Mouse (Mus musculus): ENCODE measurements around the gene Endod1. TPM values are rescaled to one million over a fixed set of nuclear protein-coding genes. Genes with fewer than 3 reads are reported as not detected.
A peak's percentile ranks its signal among the peaks of the same experiment; 100 is the strongest.

Endod1 gene
- polyA plus RNA-seq, 1 experiment from 2014 or later = 24.9 TPM

DNA sequence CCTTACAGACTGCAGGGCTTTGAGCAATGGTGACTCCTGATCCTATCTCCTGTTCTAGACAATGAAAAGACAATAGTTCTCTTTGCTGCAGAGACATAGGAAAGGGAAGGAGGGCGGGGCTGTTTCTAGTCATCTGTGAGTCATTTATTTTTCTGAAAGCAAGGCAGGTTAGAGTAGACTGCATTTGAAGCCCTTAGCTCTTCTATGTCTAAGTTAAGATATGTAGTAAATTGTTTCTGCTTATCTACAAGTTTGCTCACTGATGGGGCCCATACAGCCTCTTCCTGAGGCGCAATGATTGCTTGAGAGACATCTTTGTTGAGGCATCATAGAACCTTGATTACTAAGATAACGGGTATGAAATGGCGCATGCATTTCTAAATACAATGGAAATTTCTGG is 13.5 kb downstream of the Endod1 start:
- peaks cover 4% of the 10 kb centered on the region; the same call in 1 of the 2 replicates for H3K9me3 ChIP-seq (ENCODE audit: control insufficient read depth, low read length)
- no peak overlapping the region for H3K4me2 ChIP-seq (ENCODE audit: low read depth, low read length)

DNA sequence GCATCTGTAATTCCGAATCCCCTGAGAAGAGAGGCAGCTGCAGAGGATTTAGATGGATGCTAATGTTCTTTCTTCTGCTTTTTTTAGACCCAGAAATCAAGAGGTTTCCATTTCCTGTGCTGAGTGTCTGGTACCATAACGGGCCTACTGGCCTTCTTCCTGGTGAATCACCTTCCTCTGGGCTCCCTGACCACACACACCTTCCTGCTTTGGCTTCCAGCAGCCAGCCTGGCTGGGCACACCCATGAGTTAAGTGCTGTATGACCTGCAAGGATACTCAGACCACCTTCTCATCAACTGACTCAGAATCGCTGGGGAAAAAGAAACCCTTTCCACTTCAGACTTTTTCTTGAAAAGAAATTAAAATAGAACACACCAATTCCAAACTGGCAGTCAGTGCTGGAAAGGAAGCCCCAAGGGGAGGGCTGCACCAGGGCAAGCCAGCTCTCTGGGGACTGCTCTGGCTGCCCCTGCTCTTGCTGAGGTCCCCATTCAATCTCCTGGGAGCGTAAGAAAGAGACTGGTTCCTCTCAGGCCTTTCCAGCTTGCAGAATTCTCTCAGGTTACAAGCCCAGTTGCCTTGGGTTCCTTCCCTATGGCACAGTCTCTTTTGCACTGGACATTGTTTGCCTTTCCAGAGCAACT is 15.7 kb downstream of the Endod1 start:
- H3K27me3 ChIP-seq (replicated peaks; ENCODE audit: control insufficient read depth, insufficient read depth, low read length) = no peaks in the 10 kb centered on the region
- no peak overlapping the region for H3K27ac ChIP-seq (ENCODE audit: low read length)
- no peak overlapping the region for H3K4me3 ChIP-seq (ENCODE audit: low read length)
- H3K4me2 ChIP-seq (ENCODE audit: low read depth, low read length) = no peak overlapping the region
- H3K4me1 ChIP-seq (ENCODE audit: control insufficient read depth, insufficient read depth, low read length) = no peaks in the 10 kb centered on the region
- ATAC-seq = no peak
- peaks cover 4% of the 10 kb centered on the region; the same call in 1 of the 2 replicates for H3K36me3 ChIP-seq (ENCODE audit: control insufficient read depth, insufficient read depth, low read length)
- 59% methylated on average over 4 of the region's 4 CpGs for WGBS
- H3K9me3 ChIP-seq (ENCODE audit: control insufficient read depth, low read length) = peaks cover 4% of the 10 kb centered on the region; the same call in 1 of the 2 replicates
- no peak overlapping the region for H3K9ac ChIP-seq (ENCODE audit: low read depth, low read length)

More for the DNA sequence above, 13.5 kb downstream of the Endod1 start:
- Histone ChIP-seq H3K4me3 (ENCODE audit: low read length) (no peak overlapping the region), H3K27me3 (replicated peaks; ENCODE audit: control insufficient read depth, insufficient read depth, low read length) (no peaks in the 10 kb centered on the region), H3K9ac (ENCODE audit: low read depth, low read length) (no peak overlapping the region), H3K4me1 (ENCODE audit: control insufficient read depth, insufficient read depth, low read length) (no peaks in the 10 kb centered on the region), H3K36me3 (ENCODE audit: control insufficient read depth, insufficient read depth, low read length) (peaks cover 4% of the 10 kb centered on the region; the same call in 1 of the 2 replicates), H3K27ac (ENCODE audit: low read length) (no peak overlapping the region)
- 89% methylated on average over 4 of the region's 4 CpGs for WGBS
- ATAC-seq = no peak

DNA sequence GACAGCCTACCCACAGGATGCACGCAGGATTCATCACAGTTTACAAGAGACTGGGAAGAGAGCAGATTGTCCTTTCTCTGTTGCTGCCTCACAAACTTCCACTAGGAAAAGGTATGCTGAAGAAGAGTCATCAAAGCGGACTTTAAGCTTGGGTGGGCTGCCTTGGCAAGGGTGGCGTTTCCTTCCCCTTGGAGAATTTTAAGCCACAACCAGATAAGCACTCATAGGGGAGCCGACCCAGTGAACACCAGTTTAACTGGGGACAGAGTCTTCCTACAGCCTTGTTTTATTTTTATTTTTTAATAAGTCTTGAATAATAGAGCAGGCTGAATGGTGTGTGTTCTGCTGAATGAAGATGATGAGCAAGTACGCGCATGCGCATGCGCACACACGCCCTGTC is 16.6 kb downstream of the Endod1 start:
- H3K4me2 ChIP-seq (ENCODE audit: low read depth, low read length) = no peak overlapping the region
- no peaks in the 10 kb centered on the region for H3K4me1 ChIP-seq (ENCODE audit: control insufficient read depth, insufficient read depth, low read length)
- 94% methylated on average over 9 of the region's 9 CpGs for WGBS
- no peak for ATAC-seq
- H3K4me3 ChIP-seq (ENCODE audit: low read length) = no peak overlapping the region
- peaks cover 4% of the 10 kb centered on the region; the same call in 1 of the 2 replicates for H3K36me3 ChIP-seq (ENCODE audit: control insufficient read depth, insufficient read depth, low read length)
- H3K27ac ChIP-seq (ENCODE audit: low read length) = no peak overlapping the region
- no peak overlapping the region for H3K9ac ChIP-seq (ENCODE audit: low read depth, low read length)
- H3K9me3 ChIP-seq (ENCODE audit: control insufficient read depth, low read length) = peaks cover 4% of the 10 kb centered on the region; the same call in 1 of the 2 replicates
- H3K27me3 ChIP-seq (replicated peaks; ENCODE audit: control insufficient read depth, insufficient read depth, low read length) = no peaks in the 10 kb centered on the region

DNA sequence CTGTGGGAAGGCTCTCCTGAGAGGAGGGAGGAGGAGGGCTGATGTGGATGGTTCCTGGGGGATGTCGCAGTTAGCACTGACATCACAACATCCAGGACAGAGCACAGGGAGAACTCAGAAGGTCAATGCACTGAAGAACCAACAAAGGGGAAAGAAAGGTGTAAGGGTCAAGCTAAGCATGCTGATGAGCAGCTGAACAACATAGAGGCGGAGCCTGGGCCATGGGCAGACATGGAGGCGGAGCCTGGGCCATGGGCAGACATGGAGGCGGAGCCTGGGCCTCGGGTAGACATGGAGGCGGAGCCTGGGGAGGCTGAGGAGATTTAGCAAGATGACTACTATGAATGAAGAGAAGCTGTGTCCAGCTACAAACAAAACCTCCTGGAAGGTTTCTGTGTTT is 17.8 kb downstream of the Endod1 start:
- Histone ChIP-seq H3K9me3 (ENCODE audit: control insufficient read depth, low read length) (no peaks in the 10 kb centered on the region), H3K9ac (ENCODE audit: low read depth, low read length) (no peak overlapping the region), H3K4me3 (ENCODE audit: low read length) (no peak overlapping the region), H3K27me3 (replicated peaks; ENCODE audit: control insufficient read depth, insufficient read depth, low read length) (no peaks in the 10 kb centered on the region), H3K27ac (ENCODE audit: low read length) (no peak overlapping the region), H3K4me1 (ENCODE audit: control insufficient read depth, insufficient read depth, low read length) (no peaks in the 10 kb centered on the region), H3K36me3 (ENCODE audit: control insufficient read depth, insufficient read depth, low read length) (no peaks in the 10 kb centered on the region), H3K4me2 (ENCODE audit: low read depth, low read length) (no peak overlapping the region)
- 90% methylated on average over 6 of the region's 6 CpGs for WGBS
- ATAC-seq = peak; percentile 42; the same call in 1 of the 2 replicates

DNA sequence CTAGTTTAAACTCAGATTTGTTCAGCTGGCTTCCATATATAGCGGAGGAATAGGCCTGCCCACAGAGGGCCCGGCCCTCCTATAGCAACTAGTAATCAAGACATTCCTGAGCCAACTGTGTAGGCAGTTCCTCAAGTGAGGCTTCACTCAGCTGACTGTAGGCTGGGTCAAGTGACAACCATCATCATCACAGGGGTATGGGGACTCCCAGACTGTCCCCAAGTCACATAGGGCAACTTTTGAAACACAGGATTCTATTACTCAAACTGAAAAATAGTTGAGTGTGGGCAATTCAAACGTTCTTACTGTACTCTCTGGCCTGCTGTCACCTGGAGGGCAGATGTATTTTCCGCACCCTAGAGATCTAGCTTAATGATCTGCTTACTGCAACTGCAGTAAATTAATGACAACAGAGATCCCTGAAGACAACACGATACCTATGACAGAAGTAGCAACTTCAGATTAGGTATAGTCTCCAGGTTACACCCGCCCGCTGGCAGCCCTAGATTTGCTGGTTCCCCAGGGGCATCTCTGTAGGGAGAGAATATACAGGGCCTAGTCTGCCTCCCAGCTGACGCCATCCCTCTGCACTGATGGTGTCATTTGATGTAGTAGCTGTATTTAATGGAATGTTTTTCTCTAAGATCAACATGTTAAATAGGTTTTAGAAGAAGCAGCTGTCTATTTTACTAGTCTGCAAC is 19.1 kb downstream of the Endod1 start:
- no peak for ATAC-seq
- H3K27me3 ChIP-seq (replicated peaks; ENCODE audit: control insufficient read depth, insufficient read depth, low read length) = no peaks in the 10 kb centered on the region
- no peaks in the 10 kb centered on the region for H3K9me3 ChIP-seq (ENCODE audit: control insufficient read depth, low read length)
- H3K4me3 ChIP-seq (ENCODE audit: low read length) = no peak overlapping the region
- no peak overlapping the region for H3K27ac ChIP-seq (ENCODE audit: low read length)
- WGBS = 85% methylated on average over 8 of the region's 8 CpGs
- no peak overlapping the region for H3K9ac ChIP-seq (ENCODE audit: low read depth, low read length)
- no peak overlapping the region for H3K4me2 ChIP-seq (ENCODE audit: low read depth, low read length)
- no peaks in the 10 kb centered on the region for H3K4me1 ChIP-seq (ENCODE audit: control insufficient read depth, insufficient read depth, low read length)
- no peaks in the 10 kb centered on the region for H3K36me3 ChIP-seq (ENCODE audit: control insufficient read depth, insufficient read depth, low read length)

DNA sequence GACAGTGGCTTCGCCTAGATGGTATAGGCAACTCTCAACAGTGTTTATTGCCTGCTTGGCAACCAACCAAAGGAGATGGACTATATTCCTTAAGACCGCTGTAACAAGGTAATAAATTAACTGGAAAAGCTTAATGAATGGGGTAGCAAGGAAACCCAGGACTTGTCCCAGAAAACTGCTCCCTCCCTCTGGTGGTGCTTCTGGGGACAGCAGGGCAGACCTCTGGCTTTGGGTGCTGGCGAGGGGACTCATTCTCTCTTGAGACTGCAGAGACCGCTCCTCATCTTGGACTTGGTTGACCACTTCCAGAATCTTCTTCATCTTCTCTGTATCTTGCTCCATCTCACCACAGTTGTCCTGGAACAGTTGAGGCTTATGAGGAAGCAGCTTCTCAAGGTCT is 24.3 kb downstream of the Endod1 start:
- no peak overlapping the region for H3K4me3 ChIP-seq (ENCODE audit: low read length)
- no peak overlapping the region for H3K27ac ChIP-seq (ENCODE audit: low read length)
- WGBS = 84% methylated on average over 4 of the region's 4 CpGs
- no peak overlapping the region for H3K4me2 ChIP-seq (ENCODE audit: low read depth, low read length)
- H3K9me3 ChIP-seq (ENCODE audit: control insufficient read depth, low read length) = no peaks in the 10 kb centered on the region
- H3K9ac ChIP-seq (ENCODE audit: low read depth, low read length) = no peak overlapping the region
- H3K36me3 ChIP-seq (ENCODE audit: control insufficient read depth, insufficient read depth, low read length) = no peaks in the 10 kb centered on the region
- H3K4me1 ChIP-seq (ENCODE audit: control insufficient read depth, insufficient read depth, low read length) = no peaks in the 10 kb centered on the region
- ATAC-seq = no peak
- H3K27me3 ChIP-seq (replicated peaks; ENCODE audit: control insufficient read depth, insufficient read depth, low read length) = no peaks in the 10 kb centered on the region

DNA sequence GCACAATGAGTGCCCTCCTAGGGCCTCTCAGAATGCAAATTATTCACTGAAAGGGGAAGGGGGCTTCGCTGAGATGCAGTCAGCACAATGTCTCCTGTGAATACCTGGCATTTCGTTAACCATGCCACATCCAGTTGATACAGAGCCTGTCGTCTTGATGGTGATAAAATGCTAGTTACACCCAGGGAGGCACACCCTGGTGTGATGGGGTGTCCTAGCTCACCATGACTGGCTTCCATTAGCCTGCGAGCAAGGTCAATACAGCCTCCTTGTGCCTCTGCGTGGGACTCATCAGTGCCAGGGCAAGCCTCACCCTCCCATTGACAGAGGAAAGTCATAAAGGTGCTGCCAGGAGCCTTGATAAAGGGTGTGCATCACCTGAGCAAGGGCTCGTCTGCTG is 26.5 kb downstream of the Endod1 start:
- no peaks in the 10 kb centered on the region for H3K4me1 ChIP-seq (ENCODE audit: control insufficient read depth, insufficient read depth, low read length)
- H3K9ac ChIP-seq (ENCODE audit: low read depth, low read length) = no peak overlapping the region
- H3K4me2 ChIP-seq (ENCODE audit: low read depth, low read length) = no peak overlapping the region
- no peak overlapping the region for H3K4me3 ChIP-seq (ENCODE audit: low read length)
- H3K27me3 ChIP-seq (replicated peaks; ENCODE audit: control insufficient read depth, insufficient read depth, low read length) = no peaks in the 10 kb centered on the region
- no peaks in the 10 kb centered on the region for H3K9me3 ChIP-seq (ENCODE audit: control insufficient read depth, low read length)
- no peak overlapping the region for H3K27ac ChIP-seq (ENCODE audit: low read length)
- WGBS = 77% methylated on average over 6 of the region's 6 CpGs
- no peaks in the 10 kb centered on the region for H3K36me3 ChIP-seq (ENCODE audit: control insufficient read depth, insufficient read depth, low read length)
- ATAC-seq = no peak

DNA sequence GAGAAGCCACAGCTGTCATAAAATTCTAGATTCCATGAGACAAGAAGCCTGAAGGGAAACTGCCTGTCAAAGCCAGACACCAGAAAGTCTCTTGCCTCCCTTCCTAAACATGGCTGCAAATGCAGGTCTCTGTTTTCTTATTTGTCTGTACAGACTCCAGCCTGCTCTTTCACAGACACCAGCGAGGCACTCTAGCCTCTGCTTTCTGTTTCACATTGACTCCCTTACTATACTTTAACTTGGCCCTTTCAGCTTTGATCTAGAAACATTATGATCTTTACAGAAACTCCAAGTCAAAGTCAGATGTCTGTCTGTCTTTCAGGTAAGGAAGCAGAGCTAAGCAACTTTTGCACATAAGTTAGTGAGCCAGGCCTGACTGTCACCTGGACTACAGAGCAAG is 29.0 kb downstream of the Endod1 start:
- Histone ChIP-seq H3K9me3 (ENCODE audit: control insufficient read depth, low read length) (no peaks in the 10 kb centered on the region), H3K4me3 (ENCODE audit: low read length) (no peak overlapping the region), H3K4me1 (ENCODE audit: control insufficient read depth, insufficient read depth, low read length) (no peaks in the 10 kb centered on the region), H3K27me3 (replicated peaks; ENCODE audit: control insufficient read depth, insufficient read depth, low read length) (no peaks in the 10 kb centered on the region), H3K27ac (ENCODE audit: low read length) (no peak overlapping the region), H3K9ac (ENCODE audit: low read depth, low read length) (no peak overlapping the region), H3K36me3 (ENCODE audit: control insufficient read depth, insufficient read depth, low read length) (no peaks in the 10 kb centered on the region), H3K4me2 (ENCODE audit: low read depth, low read length) (no peak overlapping the region)
- no peak for ATAC-seq
- 91% methylated on average over 1 of the region's 1 CpGs for WGBS

DNA sequence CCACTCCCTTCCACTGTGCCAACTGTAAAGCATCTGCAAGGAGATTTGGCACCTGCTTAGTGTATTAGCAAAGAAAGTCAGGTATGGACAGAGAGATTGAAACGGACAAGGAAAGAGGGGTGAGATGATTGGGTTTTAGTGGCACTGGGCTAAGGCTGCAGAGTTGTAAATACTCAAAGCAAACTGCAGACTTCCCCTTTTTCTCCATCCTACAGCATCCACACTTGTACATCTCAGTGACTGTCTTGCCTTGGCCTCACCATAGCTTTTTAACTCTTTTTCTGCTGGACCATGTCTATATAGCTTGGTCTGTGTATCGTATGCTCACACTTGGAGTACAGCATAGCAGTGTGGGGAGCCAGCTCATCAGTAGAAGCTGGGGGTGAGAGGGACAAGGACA is 30.5 kb downstream of the Endod1 start:
- Histone ChIP-seq H3K4me2 (ENCODE audit: low read depth, low read length) (no peak overlapping the region), H3K9me3 (ENCODE audit: control insufficient read depth, low read length) (no peaks in the 10 kb centered on the region), H3K4me3 (ENCODE audit: low read length) (no peak overlapping the region), H3K27me3 (replicated peaks; ENCODE audit: control insufficient read depth, insufficient read depth, low read length) (no peaks in the 10 kb centered on the region), H3K27ac (ENCODE audit: low read length) (no peak overlapping the region), H3K9ac (ENCODE audit: low read depth, low read length) (no peak overlapping the region), H3K4me1 (ENCODE audit: control insufficient read depth, insufficient read depth, low read length) (no peaks in the 10 kb centered on the region), H3K36me3 (ENCODE audit: control insufficient read depth, insufficient read depth, low read length) (no peaks in the 10 kb centered on the region)
- no peak for ATAC-seq
- 68% methylated on average over 2 of the region's 2 CpGs for WGBS

Data from intestine, embryonic 16.5 days (tissue).